Mouse (Mus musculus): ENCODE data around the gene 4933428G20Rik. TPM values are rescaled to one million over a fixed set of nuclear protein-coding genes. Genes with fewer than 3 reads are reported as not detected.

The 4933428G20Rik gene
- polyA plus RNA-seq, 1 experiment = not detected

DNA sequence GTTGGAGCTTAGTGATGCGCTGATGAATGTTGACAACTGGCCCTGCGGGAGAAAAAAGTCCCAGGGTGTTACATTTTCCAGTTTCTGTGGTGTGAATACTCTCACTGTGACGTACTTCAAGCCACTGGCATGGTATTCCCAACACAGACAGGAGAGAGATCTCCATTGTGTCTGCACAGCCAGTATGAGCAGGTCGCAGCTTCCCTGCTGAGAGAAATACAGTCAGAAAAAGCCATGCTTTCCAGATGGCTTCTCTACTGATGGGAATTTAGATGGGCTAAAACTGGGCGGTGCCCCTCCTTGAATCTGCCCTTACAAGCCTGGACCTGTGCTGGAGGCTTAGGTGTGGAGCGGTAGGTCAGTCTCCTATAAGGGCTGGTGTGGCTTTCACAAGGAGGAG lies 28.9 kb downstream of the 4933428G20Rik start:
- no peak overlapping the region for H3K4me3 ChIP-seq (ENCODE audit: control insufficient read depth, insufficient read depth, low read length)
- H3K36me3 ChIP-seq (ENCODE audit: control insufficient read depth, insufficient read depth, low read length) = no peaks in the 10 kb centered on the region
- no peaks in the 10 kb centered on the region for H3K4me1 ChIP-seq (replicated peaks; ENCODE audit: control insufficient read depth, insufficient read depth, low read length)
- DNase-seq = no peak
- H3K27me3 ChIP-seq (ENCODE audit: control insufficient read depth, insufficient read depth, low read length) = no peaks in the 10 kb centered on the region
- no peak overlapping the region for H3K27ac ChIP-seq (ENCODE audit: control insufficient read depth, insufficient read depth, low read length)
- WGBS = 95% methylated on average over 6 of the region's 6 CpGs
- TF ChIP-seq POLR2A (IDR thresholded peaks at IDR 0.05; ENCODE audit: control insufficient read depth, extremely low read depth, insufficient read depth, low read length, poor library complexity) (no peak), CTCF (IDR thresholded peaks at IDR 0.05; ENCODE audit: borderline replicate concordance, control insufficient read depth, extremely low read depth, insufficient read depth, low read length, poor library complexity) (no peak)

DNA sequence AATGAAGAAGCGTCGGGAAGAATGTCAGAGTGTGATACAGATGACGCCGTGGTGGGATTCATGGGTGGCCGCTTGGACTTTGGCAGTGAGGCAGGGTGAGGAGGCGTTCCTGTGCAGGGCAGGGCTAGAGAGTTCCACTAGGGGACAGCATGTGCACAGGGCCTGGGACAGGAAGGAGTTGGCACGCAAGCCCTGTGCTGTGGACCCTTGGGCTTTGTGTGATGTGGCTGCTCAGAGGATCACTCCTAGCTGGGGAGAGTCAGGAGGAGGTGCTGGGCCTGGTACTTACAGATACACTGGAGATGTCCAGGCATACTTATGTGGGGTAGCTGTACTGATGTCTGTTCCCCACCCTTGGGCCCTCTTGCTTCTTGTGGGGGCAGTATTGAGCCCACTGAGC lies 30.3 kb downstream of the 4933428G20Rik start:
- no peaks in the 10 kb centered on the region for H3K27me3 ChIP-seq (ENCODE audit: control insufficient read depth, insufficient read depth, low read length)
- H3K4me1 ChIP-seq (replicated peaks; ENCODE audit: control insufficient read depth, insufficient read depth, low read length) = no peaks in the 10 kb centered on the region
- no peak overlapping the region for H3K27ac ChIP-seq (ENCODE audit: control insufficient read depth, insufficient read depth, low read length)
- H3K4me3 ChIP-seq (ENCODE audit: control insufficient read depth, insufficient read depth, low read length) = no peak overlapping the region
- 95% methylated on average over 7 of the region's 7 CpGs for WGBS
- TF ChIP-seq CTCF (IDR thresholded peaks at IDR 0.05; ENCODE audit: borderline replicate concordance, control insufficient read depth, extremely low read depth, insufficient read depth, low read length, poor library complexity) (no peak), POLR2A (IDR thresholded peaks at IDR 0.05; ENCODE audit: control insufficient read depth, extremely low read depth, insufficient read depth, low read length, poor library complexity) (no peak)
- DNase-seq = no peak
- no peaks in the 10 kb centered on the region for H3K36me3 ChIP-seq (ENCODE audit: control insufficient read depth, insufficient read depth, low read length)

DNA sequence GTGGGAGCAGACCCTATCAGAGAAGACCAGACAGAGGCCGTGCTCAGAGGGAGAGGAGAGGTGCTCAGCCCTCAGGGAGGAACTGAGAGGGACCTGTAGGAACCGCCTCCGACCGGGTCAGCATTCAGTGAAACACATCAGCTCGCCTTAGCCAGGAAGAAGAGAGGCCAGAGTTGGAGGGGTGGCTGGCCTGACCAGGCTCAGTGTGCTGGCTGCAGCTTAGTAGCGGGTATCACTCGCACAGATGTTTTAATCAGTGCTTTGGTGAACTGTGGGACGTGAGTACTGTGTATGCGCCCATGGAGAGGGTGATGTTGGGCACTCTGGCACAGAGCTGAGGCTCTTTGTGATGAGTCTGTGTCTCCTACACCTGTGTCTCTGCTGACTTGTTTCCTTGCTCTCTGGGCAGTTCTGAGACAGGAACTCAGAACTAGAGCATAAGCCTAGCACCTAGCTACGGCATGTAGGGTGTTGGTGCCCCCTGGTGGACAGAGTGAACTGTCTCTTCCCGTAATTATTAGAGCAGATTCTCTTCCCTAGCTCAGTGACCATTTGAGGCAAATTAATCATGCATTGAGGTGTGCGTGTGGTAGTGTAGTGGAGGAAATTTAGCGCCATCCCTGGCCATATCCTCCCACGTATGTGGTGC lies 31.4 kb downstream of the 4933428G20Rik start:
- no peaks in the 10 kb centered on the region for H3K36me3 ChIP-seq (ENCODE audit: control insufficient read depth, insufficient read depth, low read length)
- 69% methylated on average over 14 of the region's 14 CpGs for WGBS
- DNase-seq = peak; percentile 84
- TF ChIP-seq CTCF (IDR thresholded peaks at IDR 0.05; ENCODE audit: borderline replicate concordance, control insufficient read depth, extremely low read depth, insufficient read depth, low read length, poor library complexity) (no peak), POLR2A (IDR thresholded peaks at IDR 0.05; ENCODE audit: control insufficient read depth, extremely low read depth, insufficient read depth, low read length, poor library complexity) (no peak)
- no peak overlapping the region for H3K4me3 ChIP-seq (ENCODE audit: control insufficient read depth, insufficient read depth, low read length)
- no peaks in the 10 kb centered on the region for H3K27me3 ChIP-seq (ENCODE audit: control insufficient read depth, insufficient read depth, low read length)
- no peak overlapping the region for H3K27ac ChIP-seq (ENCODE audit: control insufficient read depth, insufficient read depth, low read length)
- H3K4me1 ChIP-seq (replicated peaks; ENCODE audit: control insufficient read depth, insufficient read depth, low read length) = no peaks in the 10 kb centered on the region

DNA sequence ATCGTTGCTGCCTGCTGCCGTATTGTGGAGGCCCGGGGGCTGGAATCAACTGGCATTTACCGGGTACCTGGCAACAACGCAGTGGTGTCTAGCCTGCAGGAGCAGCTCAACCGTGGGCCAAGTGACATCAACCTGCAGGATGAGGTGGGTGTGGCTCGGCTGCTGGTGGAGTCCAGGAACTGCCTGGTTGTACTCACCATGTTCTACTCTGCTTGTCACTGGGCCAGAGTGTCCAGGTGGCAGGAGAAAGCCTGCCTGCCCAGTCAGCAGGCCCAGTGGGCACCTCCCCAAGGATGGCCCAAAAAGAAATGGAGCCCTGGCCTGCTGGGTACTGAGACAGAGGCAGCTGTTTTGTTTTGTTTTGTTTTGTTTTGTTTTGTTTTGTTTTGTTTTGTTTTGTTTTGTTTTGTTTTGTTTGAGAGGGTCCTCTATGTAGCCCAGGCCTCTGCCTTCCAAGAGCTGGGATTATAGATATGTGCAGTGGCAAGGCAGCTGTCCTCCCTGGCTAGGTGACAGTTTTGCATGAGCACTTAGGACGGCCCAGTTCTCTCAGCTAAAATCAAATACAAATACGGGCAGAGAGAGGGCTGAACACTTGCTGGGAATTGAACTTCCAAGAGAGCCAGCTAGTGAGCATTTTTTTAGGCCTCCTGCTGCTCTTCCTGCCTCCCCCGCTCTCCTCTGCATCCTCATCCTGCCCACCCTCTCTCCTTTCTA lies 33.5 kb downstream of the 4933428G20Rik start:
- Histone ChIP-seq H3K27me3 (ENCODE audit: control insufficient read depth, insufficient read depth, low read length) (no peaks in the 10 kb centered on the region), H3K27ac (ENCODE audit: control insufficient read depth, insufficient read depth, low read length) (no peak overlapping the region), H3K4me3 (ENCODE audit: control insufficient read depth, insufficient read depth, low read length) (no peak overlapping the region), H3K36me3 (ENCODE audit: control insufficient read depth, insufficient read depth, low read length) (no peaks in the 10 kb centered on the region), H3K4me1 (replicated peaks; ENCODE audit: control insufficient read depth, insufficient read depth, low read length) (no peaks in the 10 kb centered on the region)
- no peak for DNase-seq
- TF ChIP-seq CTCF (IDR thresholded peaks at IDR 0.05; ENCODE audit: borderline replicate concordance, control insufficient read depth, extremely low read depth, insufficient read depth, low read length, poor library complexity) (no peak), POLR2A (IDR thresholded peaks at IDR 0.05; ENCODE audit: control insufficient read depth, extremely low read depth, insufficient read depth, low read length, poor library complexity) (no peak)
- 93% methylated on average over 10 of the region's 10 CpGs for WGBS

DNA sequence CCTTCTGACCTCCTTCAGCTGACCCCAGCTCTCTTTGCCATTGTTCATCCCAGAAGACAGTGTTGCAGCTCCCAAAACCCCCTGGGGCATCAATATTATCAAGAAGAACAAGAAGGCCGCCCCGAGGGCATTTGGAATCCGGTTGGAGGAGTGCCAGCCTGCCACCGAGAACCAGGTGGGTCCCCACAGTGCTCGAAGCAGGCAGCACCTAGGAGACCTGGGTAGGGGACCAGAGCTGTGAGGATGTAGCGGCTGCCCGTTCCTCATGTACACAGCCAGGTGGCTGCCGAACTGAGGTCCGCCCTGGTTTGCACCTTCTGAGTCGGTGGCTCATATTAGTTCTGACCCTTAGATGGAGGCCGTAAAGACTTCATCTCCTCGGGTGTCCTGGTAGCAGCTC lies 34.2 kb downstream of the 4933428G20Rik start:
- Histone ChIP-seq H3K4me1 (replicated peaks; ENCODE audit: control insufficient read depth, insufficient read depth, low read length) (no peaks in the 10 kb centered on the region), H3K4me3 (ENCODE audit: control insufficient read depth, insufficient read depth, low read length) (no peak overlapping the region), H3K27me3 (ENCODE audit: control insufficient read depth, insufficient read depth, low read length) (no peaks in the 10 kb centered on the region), H3K36me3 (ENCODE audit: control insufficient read depth, insufficient read depth, low read length) (no peaks in the 10 kb centered on the region), H3K27ac (ENCODE audit: control insufficient read depth, insufficient read depth, low read length) (no peak overlapping the region)
- WGBS = 95% methylated on average over 12 of the region's 12 CpGs
- TF ChIP-seq CTCF (IDR thresholded peaks at IDR 0.05; ENCODE audit: borderline replicate concordance, control insufficient read depth, extremely low read depth, insufficient read depth, low read length, poor library complexity) (no peak), POLR2A (IDR thresholded peaks at IDR 0.05; ENCODE audit: control insufficient read depth, extremely low read depth, insufficient read depth, low read length, poor library complexity) (no peak)
- DNase-seq = no peak

DNA sequence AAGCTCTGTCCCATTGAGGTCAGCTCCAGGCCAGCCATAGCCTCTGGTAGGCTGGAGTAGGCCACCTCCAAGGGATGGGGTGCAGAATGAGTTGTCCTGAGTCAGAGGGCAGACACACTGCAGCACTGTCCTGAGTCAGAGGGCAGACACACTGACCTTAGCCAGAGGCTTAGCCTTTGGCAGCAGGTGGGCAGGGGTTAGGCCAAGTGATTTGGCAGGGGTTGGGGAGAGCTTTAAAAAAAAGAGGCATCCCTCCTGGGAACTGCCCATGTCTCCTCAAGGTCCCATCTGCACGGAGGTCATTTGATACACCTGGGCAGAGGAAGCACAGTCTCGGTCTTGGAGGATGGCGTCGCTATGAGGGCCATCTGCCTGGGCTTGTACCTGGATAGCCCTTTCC lies 36.1 kb downstream of the 4933428G20Rik start:
- no peak overlapping the region for H3K4me3 ChIP-seq (ENCODE audit: control insufficient read depth, insufficient read depth, low read length)
- DNase-seq = no peak
- TF ChIP-seq CTCF (IDR thresholded peaks at IDR 0.05; ENCODE audit: borderline replicate concordance, control insufficient read depth, extremely low read depth, insufficient read depth, low read length, poor library complexity) (no peak), POLR2A (IDR thresholded peaks at IDR 0.05; ENCODE audit: control insufficient read depth, extremely low read depth, insufficient read depth, low read length, poor library complexity) (no peak)
- no peaks in the 10 kb centered on the region for H3K27me3 ChIP-seq (ENCODE audit: control insufficient read depth, insufficient read depth, low read length)
- H3K27ac ChIP-seq (ENCODE audit: control insufficient read depth, insufficient read depth, low read length) = no peak overlapping the region
- no peaks in the 10 kb centered on the region for H3K4me1 ChIP-seq (replicated peaks; ENCODE audit: control insufficient read depth, insufficient read depth, low read length)
- WGBS = 96% methylated on average over 4 of the region's 4 CpGs
- no peaks in the 10 kb centered on the region for H3K36me3 ChIP-seq (ENCODE audit: control insufficient read depth, insufficient read depth, low read length)
